ENCODE assay signal across 8 mouse cellular contexts in genomic region chr5:148552187-148553071, GRCm38 (mm10). TPM values are rescaled to one million over a fixed set of nuclear protein-coding genes. Genes with fewer than 3 reads are reported as not detected.
DNase-seq lines count a peak whose midpoint lies in the region; ATAC-seq and TF ChIP-seq lines count a peak whose summit lies in the region.

TSS of gene Ubl3 (minus strand) at chr5:148552789.

- H3K9me3 ChIP-seq in forebrain, embryonic 15.5 days, result no peaks in the 10 kb centered on the region

- DNase-seq in ES-CJ7 (ENCODE audit: low read depth, low spot score), result peak; percentile 99
- peak; percentile 93 for DNase-seq in cerebellum, adult 11-12 months
- peak; percentile 90 for DNase-seq in heart, postnatal 25 days (ENCODE audit: low spot score)
- peak; percentile 89 to 94 for DNase-seq in layer of hippocampus, adult 18-20 months (ENCODE audit: low spot score in 2 of 2)
- peak; percentile 89 for DNase-seq in lung, adult 2 months
- DNase-seq in thymus, adult 18-20 months, result peak; percentile 85 to 92

- H3K4me2 ChIP-seq in forebrain, embryonic 15.5 days (replicated peaks), result peak within 1 kb of the TSS; percentile 59

- no peaks in the 10 kb centered on the region for H3K27me3 ChIP-seq in forebrain, embryonic 15.5 days

- TF ChIP-seq CTCF in lung, adult 2 months (IDR thresholded peaks at IDR 0.05; ENCODE audit: insufficient read depth, low read length), result no peak

- H3K36me3 ChIP-seq in forebrain, embryonic 15.5 days, result no peaks in the 10 kb centered on the region

- intact Hi-C loops in heart, postnatal 25 days (cut with DNase I), result loop anchor here (5.0 kb wide), 2 partner anchors 80 to 210 kb away; no protein-coding TSS in a partner anchor

- WGBS in forebrain, embryonic 15.5 days, result under 1% methylated on average over 91 of the region's 95 CpGs
- under 1% methylated on average over 68 of the region's 95 CpGs for WGBS in lung, adult 2 months

- peak; percentile 82; the same call in 1 of the 2 replicates for TF ChIP-seq POLR2A in lung, adult 2 months (IDR thresholded peaks at IDR 0.05; ENCODE audit: borderline replicate concordance, extremely low read depth, low read depth, low read length)

- H3K4me3 ChIP-seq in forebrain, embryonic 15.5 days, result peak within 1 kb of the TSS; percentile 86
- peak within 1 kb of the TSS; percentile 93 for H3K4me3 ChIP-seq in lung, adult 2 months (replicated peaks; ENCODE audit: extremely low read depth, low read depth, low read length)

- peak; percentile 97 for ATAC-seq in forebrain, embryonic 15.5 days (replicated peaks)
- ATAC-seq in neutrophil, adult 5-6 weeks (ENCODE audit: extremely low read depth, insufficient number of reproducible peaks, low FRiP score, poor library complexity, severe bottlenecking), result peak; percentile 61

- peak within 1 kb of the TSS; percentile 84 for H3K9ac ChIP-seq in forebrain, embryonic 15.5 days (replicated peaks)

- peaks cover 45% of the 10 kb centered on the region for H3K4me1 ChIP-seq in forebrain, embryonic 15.5 days
- H3K4me1 ChIP-seq in lung, adult 2 months (ENCODE audit: control insufficient read depth, insufficient read depth, low read length), result peaks cover 19% of the 10 kb centered on the region

- H3K27ac ChIP-seq in forebrain, embryonic 15.5 days (replicated peaks), result peak within 1 kb of the TSS; percentile 99

RNA-seq across cellular contexts. Expression of gene Ubl3, which starts in this region (rescaled TPM):
- polyA plus RNA-seq in forebrain, embryonic 15.5 days (2015; fragmentation: Nextera tagmentation; extraction: Ambion mirVana), result 87.8 and 91.1 TPM in 2 replicates
- total RNA-seq in heart, postnatal 25 days (2021), result 10 to 100 TPM; 89.6 to 99.7 TPM
- 100 to 1,000 TPM; 235 to 245 TPM for total RNA-seq in layer of hippocampus, adult 18-20 months (2021)
- 113 and 118 TPM in 2 replicates for polyA plus RNA-seq in lung, adult 2 months (2012; rRNA removed)
- total RNA-seq in neutrophil, adult 5-6 weeks (2017), result 186 and 187 TPM in 2 replicates

Comparison
In these comparisons a context has a peak if more than half of its experiments do, and no peak if none do; other contexts are left out.
1. Peak in every context shown above with its lines: DNase-seq, ATAC-seq, H3K4me3 ChIP-seq and H3K27ac ChIP-seq.